Mouse (Mus musculus) stomach, embryonic 14.5 days (tissue): ENCODE measurements at regions not wholly inside any gene's neighbourhood (a gene's known extent, or its start where the extent isn't known, plus 50 kb on each side); places are given as distances from the start of the nearest gene placed in this dataset.

Source experiments
- ATAC-seq: fragments of 200-750 bp; cut with Nextera tagmentation; 2 replicates; pipeline ENCODE4 v1.8.0; 2017; ENCODE audit warnings: low read depth, moderate TSS enrichment; ENCODE audit not compliant: insufficient number of reproducible peaks, insufficient read depth, low FRiP score
- H3K27ac ChIP-seq: fragments of 300-500 bp; sonication (generic); 2 replicates; pipeline ENCODE4 v1.5.1; 2014; ENCODE audit warnings: mild to moderate bottlenecking, low read length, moderate library complexity, mixed read lengths
- H3K27me3 ChIP-seq: fragments of 300-500 bp; sonication (generic); 2 replicates; pipeline ENCODE4 v1.6.1; 2014; ENCODE audit warnings: low read length, control low read depth, mixed read lengths; ENCODE audit not compliant: control insufficient read depth, insufficient read depth
- H3K36me3 ChIP-seq: fragments of 300-500 bp; sonication (generic); 2 replicates; pipeline ENCODE4 v1.6.1; 2014; ENCODE audit warnings: mild to moderate bottlenecking, control low read depth, low read length, moderate library complexity, mixed read lengths; ENCODE audit not compliant: control insufficient read depth, insufficient read depth
- H3K4me1 ChIP-seq: fragments of 300-500 bp; sonication (generic); 2 replicates; pipeline ENCODE4 v1.6.1; 2014; ENCODE audit warnings: low read length, control low read depth, mixed read lengths; ENCODE audit not compliant: control insufficient read depth, insufficient read depth
- H3K4me2 ChIP-seq: fragments of 300-500 bp; sonication (generic); replicated peaks from 2 replicates; pipeline ENCODE4 v1.6.1; 2014; ENCODE audit warnings: low read depth, low read length, control low read depth
- H3K4me3 ChIP-seq: fragments of 300-500 bp; sonication (generic); 2 replicates; pipeline ENCODE4 v1.5.1; 2014; ENCODE audit warnings: low read depth, low read length, control low read depth
- H3K9ac ChIP-seq: fragments of 300-500 bp; sonication (generic); replicated peaks from 2 replicates; pipeline ENCODE4 v1.6.1; 2014; ENCODE audit warnings: low read depth, mild to moderate bottlenecking, control low read depth, low read length, moderate library complexity, mixed read lengths
- H3K9me3 ChIP-seq: fragments of 300-500 bp; sonication (generic); 2 replicates; pipeline ENCODE4 v1.6.1; 2016; ENCODE audit warnings: low read depth, low read length, control low read depth; ENCODE audit not compliant: control insufficient read depth
- WGBS: fragments of 180-500 bp; shearing (Covaris S2); extraction: QIAGEN DNeasy Blood & Tissue Kit; methylation state at CpG from one replicate; pipeline ENCODE4 v1.1.7; 2014; 5-methylcytosine and 5-hydroxymethylcytosine counted together

GRCm38 (mm10) chr3:54555954-54556353 is 136.7 kb upstream of the Supt20 start:
- no peaks in the 10 kb centered on the region for H3K36me3 ChIP-seq
- WGBS = 97% methylated on average over 2 of the region's 2 CpGs
- no peak overlapping the region for H3K4me2 ChIP-seq
- peaks cover 7% of the 10 kb centered on the region for H3K9me3 ChIP-seq
- no peaks in the 10 kb centered on the region for H3K27me3 ChIP-seq
- H3K4me3 ChIP-seq = no peak overlapping the region
- no peak for ATAC-seq
- H3K27ac ChIP-seq = no peak overlapping the region
- H3K4me1 ChIP-seq = 0 out of 2 replicates have a peak, but pooled peaks cover 3% of the 10 kb centered on the region
- H3K9ac ChIP-seq = no peak overlapping the region

GRCm38 (mm10) chr3:54559053-54559452 is 133.6 kb upstream of the Supt20 start:
- Histone ChIP-seq H3K4me1 (0 out of 2 replicates have a peak, but pooled peaks cover 3% of the 10 kb centered on the region), H3K9ac (no peak overlapping the region), H3K36me3 (no peaks in the 10 kb centered on the region), H3K4me2 (no peak overlapping the region), H3K27ac (no peak overlapping the region), H3K27me3 (no peaks in the 10 kb centered on the region), H3K4me3 (no peak overlapping the region), H3K9me3 (peaks cover 8% of the 10 kb centered on the region)
- no peak for ATAC-seq
- 86% methylated on average over 2 of the region's 2 CpGs for WGBS

- 92% methylated on average over 2 of the region's 2 CpGs for WGBS
Observed at GRCm38 (mm10) chr3:54559527-54559926, 133.1 kb upstream of the Supt20 start.

GRCm38 (mm10) chr3:54560056-54560922 is 132.3 kb upstream of the Supt20 start:
- H3K27ac ChIP-seq = no peak overlapping the region; the same call in 1 of the 2 replicates
- no peaks in the 10 kb centered on the region for H3K27me3 ChIP-seq
- no peak for ATAC-seq
- 0 out of 2 replicates have a peak, but pooled peaks cover 3% of the 10 kb centered on the region for H3K4me1 ChIP-seq
- H3K36me3 ChIP-seq = no peaks in the 10 kb centered on the region
- 36% methylated on average over 5 of the region's 5 CpGs for WGBS
- no peak overlapping the region for H3K4me3 ChIP-seq
- H3K9ac ChIP-seq = no peak overlapping the region
- H3K4me2 ChIP-seq = no peak overlapping the region
- H3K9me3 ChIP-seq = 0 out of 2 replicates have a peak, but pooled peaks cover 3% of the 10 kb centered on the region

More at GRCm38 (mm10) chr3:54559527-54559926, 133.1 kb upstream of the Supt20 start:
- Histone ChIP-seq H3K27ac (no peak overlapping the region; the same call in 1 of the 2 replicates), H3K9me3 (0 out of 2 replicates have a peak, but pooled peaks cover 3% of the 10 kb centered on the region), H3K4me2 (no peak overlapping the region), H3K4me1 (0 out of 2 replicates have a peak, but pooled peaks cover 3% of the 10 kb centered on the region), H3K9ac (no peak overlapping the region), H3K4me3 (no peak overlapping the region), H3K36me3 (no peaks in the 10 kb centered on the region), H3K27me3 (no peaks in the 10 kb centered on the region)
- no peak for ATAC-seq

- Histone ChIP-seq H3K4me3 (no peak overlapping the region), H3K27me3 (no peaks in the 10 kb centered on the region), H3K27ac (no peak overlapping the region), H3K36me3 (no peaks in the 10 kb centered on the region), H3K9ac (no peak overlapping the region), H3K9me3 (no peaks in the 10 kb centered on the region), H3K4me2 (no peak overlapping the region), H3K4me1 (no peaks in the 10 kb centered on the region)
- ATAC-seq = no peak
- 100% methylated on average over 1 of the region's 1 CpGs for WGBS
Observed at GRCm38 (mm10) chr3:54567329-54567728, 125.3 kb upstream of the Supt20 start.

- Histone ChIP-seq H3K27me3 (no peaks in the 10 kb centered on the region), H3K9ac (no peak overlapping the region), H3K36me3 (no peaks in the 10 kb centered on the region), H3K4me1 (no peaks in the 10 kb centered on the region), H3K4me2 (no peak overlapping the region), H3K4me3 (no peak overlapping the region), H3K9me3 (no peaks in the 10 kb centered on the region), H3K27ac (no peak overlapping the region)
- ATAC-seq = no peak
- 87% methylated on average over 5 of the region's 5 CpGs for WGBS
Observed at GRCm38 (mm10) chr3:54568096-54568495, 124.5 kb upstream of the Supt20 start.

GRCm38 (mm10) chr3:54570501-54570900 is 122.1 kb upstream of the Supt20 start:
- WGBS = 78% methylated on average over 8 of the region's 8 CpGs
- H3K9me3 ChIP-seq = no peaks in the 10 kb centered on the region
- H3K36me3 ChIP-seq = no peaks in the 10 kb centered on the region
- H3K4me3 ChIP-seq = no peak overlapping the region
- no peaks in the 10 kb centered on the region for H3K27me3 ChIP-seq
- no peak overlapping the region for H3K9ac ChIP-seq
- no peaks in the 10 kb centered on the region for H3K4me1 ChIP-seq
- H3K27ac ChIP-seq = no peak overlapping the region
- H3K4me2 ChIP-seq = no peak overlapping the region
- no peak for ATAC-seq

- H3K4me3 ChIP-seq = no peak overlapping the region
- H3K27ac ChIP-seq = no peak overlapping the region
- no peak for ATAC-seq
- H3K9ac ChIP-seq = no peak overlapping the region
- 88% methylated on average over 5 of the region's 5 CpGs for WGBS
- no peaks in the 10 kb centered on the region for H3K36me3 ChIP-seq
- H3K4me1 ChIP-seq = no peaks in the 10 kb centered on the region
- no peaks in the 10 kb centered on the region for H3K27me3 ChIP-seq
- H3K4me2 ChIP-seq = no peak overlapping the region
- H3K9me3 ChIP-seq = no peaks in the 10 kb centered on the region
Observed at GRCm38 (mm10) chr3:54577851-54578250, 114.8 kb upstream of the Supt20 start.
